8 mouse cellular contexts compared by ENCODE assay signal in the genomic region with DNA sequence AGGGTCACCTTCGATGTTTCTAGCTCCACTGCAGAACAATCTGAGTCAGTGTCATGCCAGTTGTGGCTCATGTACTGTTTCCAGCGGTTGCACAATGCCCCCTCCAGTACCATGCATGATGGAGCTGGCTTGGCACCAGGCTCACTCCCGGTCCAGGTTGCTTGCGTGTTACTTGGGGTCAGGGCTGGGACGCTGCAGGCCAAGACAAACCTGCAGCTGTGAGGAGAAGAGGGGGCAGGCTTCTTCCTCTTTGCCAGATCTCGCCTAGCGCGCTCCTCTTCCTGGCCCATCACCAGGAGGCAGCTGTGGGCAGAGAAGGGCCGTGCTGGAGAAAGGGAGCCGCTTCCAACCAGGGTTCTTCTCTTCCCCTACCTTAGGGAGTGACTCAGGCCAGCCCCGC. TPM values are rescaled to one million over a fixed set of nuclear protein-coding genes. Genes with fewer than 3 reads are reported as not detected.
DNase-seq lines count a peak whose midpoint lies in the region; ATAC-seq and TF ChIP-seq lines count a peak whose summit lies in the region.
"Had no signal": no experiment of that assay in that cellular context is flagged by ENCODE, and none has a peak within 500 bp of the region (broad histone marks: within the 10 kb centered on the region; RNA-seq: fewer than 3 reads in every experiment).

No protein-coding gene starts in this region.

- H3K36me3 ChIP-seq in kidney, embryonic 16.5 days (ENCODE audit: insufficient read depth, low read length): no peaks in the 10 kb centered on the region
- H3K36me3 ChIP-seq: embryonic facial prominence, embryonic 15.5 days had no signal

- H3K4me3 ChIP-seq in layer of hippocampus, adult 2 months: no peak overlapping the region
- H3K4me3 ChIP-seq in kidney, embryonic 16.5 days (ENCODE audit: low read length): no peak overlapping the region

- peak overlapping the region; percentile 85 for H3K27ac ChIP-seq in layer of hippocampus, adult 2 months
- no peak overlapping the region for H3K27ac ChIP-seq in kidney, embryonic 16.5 days (ENCODE audit: low read length)

- no peak for TF ChIP-seq CTCF in layer of hippocampus, adult 2 months (conservative IDR thresholded peaks at IDR 0.05)
- TF ChIP-seq CTCF in Patski (IDR thresholded peaks at IDR 0.05): no peak

- H3K9ac ChIP-seq in kidney, embryonic 16.5 days (replicated peaks; ENCODE audit: low read length): peak overlapping the region; percentile 49; the same call in 1 of the 2 replicates
- H3K9ac ChIP-seq: embryonic facial prominence, embryonic 15.5 days had no signal

- POLR2A ChIA-PET in Patski (lab: Charles Lee): interaction anchor here (1.1 to 1.7 kb wide), 4 partner anchors 13 to 37 kb away, joined by 4 to 7 read pairs (median 6); a partner anchor contains a TSS

- WGBS in kidney, embryonic 16.5 days: 77% methylated on average over 11 of the region's 11 CpGs

- H3K4me2 ChIP-seq in kidney, embryonic 16.5 days (replicated peaks; ENCODE audit: low read depth, low read length): no peak overlapping the region

- peaks cover 12% of the 10 kb centered on the region for H3K4me1 ChIP-seq in kidney, embryonic 16.5 days (ENCODE audit: insufficient read depth, low read length)

- intact Hi-C loops in left cerebral cortex, postnatal 14 days (cut with DNase I): loop anchor here (5.0 kb wide), 1 partner anchor 38 kb away; a partner anchor contains a TSS

- H3K27me3 ChIP-seq in Patski: no peaks in the 10 kb centered on the region
- no peaks in the 10 kb centered on the region for H3K27me3 ChIP-seq in kidney, embryonic 16.5 days (ENCODE audit: insufficient read depth, low read length)
- H3K27me3 ChIP-seq: embryonic facial prominence, embryonic 15.5 days had no signal

- no peak for DNase-seq in layer of hippocampus, adult 2 months (ENCODE audit: low spot score in 2 of 2)
- no peak for DNase-seq in layer of hippocampus, adult 18-20 months (ENCODE audit: low spot score in 2 of 2)
- peak; percentile 61 for DNase-seq in Patski (ENCODE audit: low read depth, low spot score)
- peak; percentile 52 to 58 for DNase-seq in cerebellum, postnatal 14 days
- DNase-seq in lung, adult 18-20 months: no peak
- no peak for DNase-seq in left cerebral cortex, postnatal 14 days (ENCODE audit: low spot score in 2 of 2)

- ATAC-seq in Patski: peak; percentile 71
- no peak for ATAC-seq in kidney, embryonic 16.5 days (ENCODE audit: low FRiP score, low TSS enrichment)

- CTCF ChIA-PET in Patski (lab: Charles Lee): interaction anchor here (0.8 to 3.1 kb wide), 15 partner anchors 8 to 305 kb away, joined by 3 to 11 read pairs (median 3); a partner anchor contains a TSS

- H3K9me3 ChIP-seq in kidney, embryonic 16.5 days (ENCODE audit: low read length): no peaks in the 10 kb centered on the region
- H3K9me3 ChIP-seq: embryonic facial prominence, embryonic 15.5 days had no signal

- in situ Hi-C loops in Patski (cut with MboI; ENCODE audit: low pct_unique_long_range_greater_than_20kb): loop anchor here (5.0 kb wide), 1 partner anchor 238 kb away; a partner anchor contains a TSS

RNA-seq across cellular contexts. Expression of a gene that starts 5.5 kb away (rescaled TPM):
- total RNA-seq in layer of hippocampus, adult 2 months (2021): 100 to 1,000 TPM; 119 to 136 TPM
- 100 to 1,000 TPM; 134 to 140 TPM for total RNA-seq in layer of hippocampus, adult 18-20 months (2021)
- polyA plus RNA-seq in Patski (2021): 181 TPM
- polyA plus RNA-seq in kidney, embryonic 16.5 days (2015; fragmentation: Nextera tagmentation; extraction: Ambion mirVana): 275 and 307 TPM in 2 replicates
- total RNA-seq in left cerebral cortex, postnatal 14 days (2021): 100 to 1,000 TPM; 121 to 124 TPM

RNA-seq across cellular contexts. Expression of a gene that starts 22.2 kb away (rescaled TPM):
- total RNA-seq in layer of hippocampus, adult 2 months (2021): 10 to 100 TPM; 11.1 to 11.7 TPM
- 1 to 10 TPM; 9.6 to 9.8 TPM for total RNA-seq in layer of hippocampus, adult 18-20 months (2021)
- 16.1 TPM for polyA plus RNA-seq in Patski (2021)
- 4.9 and 5.2 TPM in 2 replicates for polyA plus RNA-seq in kidney, embryonic 16.5 days (2015; fragmentation: Nextera tagmentation; extraction: Ambion mirVana)
- 10 to 100 TPM; 13.2 to 13.7 TPM for total RNA-seq in left cerebral cortex, postnatal 14 days (2021)

RNA-seq across cellular contexts. Expression of a gene that starts 36.3 kb away (rescaled TPM):
- 100 to 1,000 TPM in 1 of 2 experiments, 10 to 100 TPM in 1; 94.7 to 103 TPM for total RNA-seq in layer of hippocampus, adult 2 months (2021)
- 100 to 1,000 TPM in 1 of 2 experiments, 10 to 100 TPM in 1; 94.5 to 103 TPM for total RNA-seq in layer of hippocampus, adult 18-20 months (2021)
- 231 TPM for polyA plus RNA-seq in Patski (2021)
- polyA plus RNA-seq in kidney, embryonic 16.5 days (2015; fragmentation: Nextera tagmentation; extraction: Ambion mirVana): 212 and 222 TPM in 2 replicates
- total RNA-seq in left cerebral cortex, postnatal 14 days (2021): 100 to 1,000 TPM; 101 to 117 TPM

Comparison
In these comparisons a context has a peak if more than half of its experiments do, and no peak if none do; other contexts are left out.
1. DNase-seq: peak in Patski (single experiment) and cerebellum, postnatal 14 days (2 of 2); none in layer of hippocampus, adult 2 months (0 of 2), layer of hippocampus, adult 18-20 months (0 of 2), lung, adult 18-20 months (0 of 2) and left cerebral cortex, postnatal 14 days (0 of 2).